Mouse (Mus musculus): ENCODE measurements around the gene Ppp1r14c. TPM values are rescaled to one million over a fixed set of nuclear protein-coding genes. Genes with fewer than 3 reads are reported as not detected.

Gene Ppp1r14c
- polyA plus RNA-seq, 1 experiment from 2014 or later = 1.7 TPM

DNA sequence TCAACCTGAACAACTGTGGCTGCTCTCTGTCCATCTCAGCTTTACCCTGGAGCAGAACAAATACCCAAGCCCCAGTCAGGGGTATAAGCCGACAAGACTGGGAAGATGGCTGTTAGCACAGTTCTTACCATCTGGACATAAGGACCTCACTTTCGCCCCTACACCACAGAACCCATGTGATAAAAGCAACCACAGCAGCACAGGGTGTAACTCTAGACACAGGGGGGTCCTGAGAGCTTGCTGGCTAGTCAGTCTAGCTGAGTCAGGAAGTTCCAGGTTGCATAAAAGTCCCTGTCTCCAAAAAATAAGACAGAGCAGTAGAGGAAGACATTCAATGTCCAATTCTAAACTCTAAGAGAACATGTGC lies 142.3 kb downstream of the Ppp1r14c start:
- no peaks in the 10 kb centered on the region for H3K36me3 ChIP-seq (ENCODE audit: control insufficient read depth, insufficient read depth, low read length)
- DNase-seq (ENCODE audit: low spot score) = no peak
- no peaks in the 10 kb centered on the region for H3K27me3 ChIP-seq (ENCODE audit: control insufficient read depth, insufficient read depth, low read length)
- no peak overlapping the region for H3K27ac ChIP-seq (replicated peaks; ENCODE audit: low read depth, low read length)
- H3K9ac ChIP-seq (ENCODE audit: low read length) = no peak overlapping the region
- H3K4me1 ChIP-seq (ENCODE audit: control insufficient read depth, insufficient read depth, low read length) = 0 out of 2 replicates have a peak, but pooled peaks cover 2% of the 10 kb centered on the region
- no peak for ATAC-seq (ENCODE audit: insufficient number of reproducible peaks, low FRiP score, low TSS enrichment, low read depth)
- H3K4me3 ChIP-seq (ENCODE audit: low read depth, low read length) = no peak overlapping the region
- no peak overlapping the region for H3K4me2 ChIP-seq (ENCODE audit: low read depth, severe bottlenecking)
- H3K9me3 ChIP-seq (ENCODE audit: control insufficient read depth, low read length) = no peaks in the 10 kb centered on the region; the same call in 1 of the 2 replicates
- WGBS = 83% methylated on average over 2 of the region's 2 CpGs

- Histone ChIP-seq H3K9me3 (ENCODE audit: control insufficient read depth, low read length) (no peaks in the 10 kb centered on the region; the same call in 1 of the 2 replicates), H3K4me2 (ENCODE audit: low read depth, severe bottlenecking) (no peak overlapping the region), H3K9ac (ENCODE audit: low read length) (no peak overlapping the region), H3K4me3 (ENCODE audit: low read depth, low read length) (no peak overlapping the region), H3K27me3 (ENCODE audit: control insufficient read depth, insufficient read depth, low read length) (no peaks in the 10 kb centered on the region), H3K36me3 (ENCODE audit: control insufficient read depth, insufficient read depth, low read length) (no peaks in the 10 kb centered on the region), H3K4me1 (ENCODE audit: control insufficient read depth, insufficient read depth, low read length) (0 out of 2 replicates have a peak, but pooled peaks cover 2% of the 10 kb centered on the region), H3K27ac (replicated peaks; ENCODE audit: low read depth, low read length) (no peak overlapping the region)
- ATAC-seq (ENCODE audit: insufficient number of reproducible peaks, low FRiP score, low TSS enrichment, low read depth) (no peak), DNase-seq (ENCODE audit: low spot score) (no peak)
- 60% methylated on average over 2 of the region's 2 CpGs for WGBS
These were observed 142.9 kb downstream of the Ppp1r14c start for GRCm38 (mm10) chr10:3508746-3509145.

GRCm38 (mm10) chr10:3509663-3510277 lies 143.9 kb downstream of the Ppp1r14c start:
- no peak for DNase-seq (ENCODE audit: low spot score)
- Histone ChIP-seq H3K27ac (replicated peaks; ENCODE audit: low read depth, low read length) (no peak overlapping the region), H3K9ac (ENCODE audit: low read length) (no peak overlapping the region), H3K4me1 (ENCODE audit: control insufficient read depth, insufficient read depth, low read length) (0 out of 2 replicates have a peak, but pooled peaks cover 2% of the 10 kb centered on the region), H3K27me3 (ENCODE audit: control insufficient read depth, insufficient read depth, low read length) (no peaks in the 10 kb centered on the region), H3K36me3 (ENCODE audit: control insufficient read depth, insufficient read depth, low read length) (no peaks in the 10 kb centered on the region), H3K9me3 (ENCODE audit: control insufficient read depth, low read length) (no peaks in the 10 kb centered on the region; the same call in 1 of the 2 replicates), H3K4me3 (ENCODE audit: low read depth, low read length) (no peak overlapping the region), H3K4me2 (ENCODE audit: low read depth, severe bottlenecking) (no peak overlapping the region)
- no peak for ATAC-seq (ENCODE audit: insufficient number of reproducible peaks, low FRiP score, low TSS enrichment, low read depth)
- 69% methylated on average over 7 of the region's 7 CpGs for WGBS

GRCm38 (mm10) chr10:3510486-3510885 lies 144.6 kb downstream of the Ppp1r14c start:
- Histone ChIP-seq H3K27me3 (ENCODE audit: control insufficient read depth, insufficient read depth, low read length) (no peaks in the 10 kb centered on the region), H3K27ac (replicated peaks; ENCODE audit: low read depth, low read length) (no peak overlapping the region), H3K4me2 (ENCODE audit: low read depth, severe bottlenecking) (no peak overlapping the region), H3K9me3 (ENCODE audit: control insufficient read depth, low read length) (no peaks in the 10 kb centered on the region; the same call in 1 of the 2 replicates), H3K36me3 (ENCODE audit: control insufficient read depth, insufficient read depth, low read length) (no peaks in the 10 kb centered on the region), H3K4me1 (ENCODE audit: control insufficient read depth, insufficient read depth, low read length) (0 out of 2 replicates have a peak, but pooled peaks cover 2% of the 10 kb centered on the region), H3K9ac (ENCODE audit: low read length) (no peak overlapping the region), H3K4me3 (ENCODE audit: low read depth, low read length) (no peak overlapping the region)
- DNase-seq (ENCODE audit: low spot score) (no peak), ATAC-seq (ENCODE audit: insufficient number of reproducible peaks, low FRiP score, low TSS enrichment, low read depth) (no peak)
- WGBS = 44% methylated on average over 3 of the region's 3 CpGs

DNA sequence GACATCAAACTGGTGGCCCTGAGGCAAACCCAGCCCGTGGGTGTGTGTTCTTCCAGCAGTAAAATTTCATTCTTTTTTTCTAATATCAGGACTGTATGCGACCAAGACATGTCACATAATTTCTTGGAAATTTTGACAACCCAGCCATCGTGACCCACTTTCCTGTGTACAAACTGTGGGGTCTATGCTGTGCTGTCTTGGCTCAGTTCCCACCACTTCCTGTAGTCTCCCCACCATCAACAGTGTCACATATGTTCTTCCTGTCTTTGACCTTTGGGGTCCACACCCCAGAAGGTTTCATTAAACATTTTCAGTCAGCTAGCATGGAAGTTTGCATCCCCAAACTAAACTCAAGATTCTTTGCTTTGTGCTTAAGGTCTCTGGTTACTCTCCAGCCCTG lies 145.5 kb downstream of the Ppp1r14c start:
- H3K27me3 ChIP-seq (ENCODE audit: control insufficient read depth, insufficient read depth, low read length) = no peaks in the 10 kb centered on the region
- H3K4me3 ChIP-seq (ENCODE audit: low read depth, low read length) = no peak overlapping the region
- H3K27ac ChIP-seq (replicated peaks; ENCODE audit: low read depth, low read length) = no peak overlapping the region
- 73% methylated on average over 3 of the region's 3 CpGs for WGBS
- no peak for DNase-seq (ENCODE audit: low spot score)
- no peaks in the 10 kb centered on the region for H3K36me3 ChIP-seq (ENCODE audit: control insufficient read depth, insufficient read depth, low read length)
- no peak overlapping the region for H3K9ac ChIP-seq (ENCODE audit: low read length)
- H3K4me2 ChIP-seq (ENCODE audit: low read depth, severe bottlenecking) = no peak overlapping the region
- no peaks in the 10 kb centered on the region; the same call in 1 of the 2 replicates for H3K9me3 ChIP-seq (ENCODE audit: control insufficient read depth, low read length)
- 0 out of 2 replicates have a peak, but pooled peaks cover 2% of the 10 kb centered on the region for H3K4me1 ChIP-seq (ENCODE audit: control insufficient read depth, insufficient read depth, low read length)
- ATAC-seq (ENCODE audit: insufficient number of reproducible peaks, low FRiP score, low TSS enrichment, low read depth) = no peak

- Histone ChIP-seq H3K9ac (ENCODE audit: low read length) (no peak overlapping the region), H3K4me2 (ENCODE audit: low read depth, severe bottlenecking) (no peak overlapping the region), H3K27me3 (ENCODE audit: control insufficient read depth, insufficient read depth, low read length) (no peaks in the 10 kb centered on the region), H3K9me3 (ENCODE audit: control insufficient read depth, low read length) (no peaks in the 10 kb centered on the region), H3K4me1 (ENCODE audit: control insufficient read depth, insufficient read depth, low read length) (0 out of 2 replicates have a peak, but pooled peaks cover 2% of the 10 kb centered on the region), H3K4me3 (ENCODE audit: low read depth, low read length) (no peak overlapping the region), H3K36me3 (ENCODE audit: control insufficient read depth, insufficient read depth, low read length) (no peaks in the 10 kb centered on the region), H3K27ac (replicated peaks; ENCODE audit: low read depth, low read length) (no peak overlapping the region)
- WGBS = 70% methylated on average over 8 of the region's 8 CpGs
- DNase-seq (ENCODE audit: low spot score) = peak; percentile 38
- ATAC-seq (ENCODE audit: insufficient number of reproducible peaks, low FRiP score, low TSS enrichment, low read depth) = no peak
These were observed 146.9 kb downstream of the Ppp1r14c start for GRCm38 (mm10) chr10:3512620-3513305.

DNA sequence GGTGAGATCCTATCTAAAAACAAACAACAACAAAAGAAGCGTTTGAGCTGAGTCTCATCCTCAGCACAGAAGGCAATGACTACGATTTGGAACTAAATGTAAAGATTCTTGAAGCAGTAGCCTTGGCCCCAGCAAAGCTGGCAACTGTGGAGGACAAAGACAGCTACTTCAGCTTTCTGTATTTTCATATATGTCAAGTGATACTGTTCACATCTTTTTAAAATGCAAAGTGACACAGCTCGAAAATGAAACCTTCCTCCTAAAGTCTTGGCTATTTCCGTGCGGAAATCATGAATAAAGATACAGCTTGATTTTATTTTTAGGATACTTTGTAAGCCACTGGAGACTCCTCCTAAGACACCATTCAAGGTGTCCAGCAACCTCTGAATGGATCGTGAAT lies 148.1 kb downstream of the Ppp1r14c start:
- H3K27me3 ChIP-seq (ENCODE audit: control insufficient read depth, insufficient read depth, low read length) = no peaks in the 10 kb centered on the region
- no peak for ATAC-seq (ENCODE audit: insufficient number of reproducible peaks, low FRiP score, low TSS enrichment, low read depth)
- H3K9me3 ChIP-seq (ENCODE audit: control insufficient read depth, low read length) = no peaks in the 10 kb centered on the region
- no peak overlapping the region for H3K4me2 ChIP-seq (ENCODE audit: low read depth, severe bottlenecking)
- H3K9ac ChIP-seq (ENCODE audit: low read length) = no peak overlapping the region
- H3K27ac ChIP-seq (replicated peaks; ENCODE audit: low read depth, low read length) = no peak overlapping the region
- H3K4me1 ChIP-seq (ENCODE audit: control insufficient read depth, insufficient read depth, low read length) = 0 out of 2 replicates have a peak, but pooled peaks cover 2% of the 10 kb centered on the region
- DNase-seq (ENCODE audit: low spot score) = no peak
- H3K36me3 ChIP-seq (ENCODE audit: control insufficient read depth, insufficient read depth, low read length) = no peaks in the 10 kb centered on the region
- WGBS = 77% methylated on average over 6 of the region's 6 CpGs
- H3K4me3 ChIP-seq (ENCODE audit: low read depth, low read length) = no peak overlapping the region

Data from limb, embryonic 11.5 days (tissue).